Mouse (Mus musculus) gastrocnemius, postnatal 36 days (tissue): ENCODE measurements around the gene Pigv. TPM values are rescaled to one million over a fixed set of nuclear protein-coding genes. Genes with fewer than 3 reads are reported as not detected.

Experiments
- DNase-seq, 2 experiments: peaks; one replicate each; pipeline ENCODE4 v3.0.0; 2022
- intact Hi-C: fragments of 180-260 bp; cut with DNase I; formaldehyde crosslinking; loops from one replicate; pipeline ENCODE4 v1.15.1; 2025
- long read RNA-seq, 2 experiments: library from polyadenylated mRNA; stranded (forward); transcript quantifications; one replicate each; pipeline ENCODE4 v2.0.0; 2021
- total RNA-seq, 2 experiments: library from RNA; stranded (reverse); gene quantifications; 2 replicates each; pipeline ENCODE4 v1.2.3; 2021

Gene Pigv
- total RNA-seq, result 10 to 100 TPM in 1 of 2 experiments, 1 to 10 TPM in 1; 8.4 to 10.4 TPM
- long read RNA-seq, experiment 1, partial matches to known transcripts, result 0 of 7 reads
- long read RNA-seq, experiment 1, other reads (novel, unspliced or antisense), result 4 of 7 reads
- long read RNA-seq, experiment 2, transcript Pigv-201 (4 exons, 3,979 nt), result major isoform, 6 of 15 reads
- long read RNA-seq, experiment 2, partial matches to known transcripts, result 1 of 15 reads
- long read RNA-seq, experiment 2, other reads (novel, unspliced or antisense), result 7 of 15 reads

DNA sequence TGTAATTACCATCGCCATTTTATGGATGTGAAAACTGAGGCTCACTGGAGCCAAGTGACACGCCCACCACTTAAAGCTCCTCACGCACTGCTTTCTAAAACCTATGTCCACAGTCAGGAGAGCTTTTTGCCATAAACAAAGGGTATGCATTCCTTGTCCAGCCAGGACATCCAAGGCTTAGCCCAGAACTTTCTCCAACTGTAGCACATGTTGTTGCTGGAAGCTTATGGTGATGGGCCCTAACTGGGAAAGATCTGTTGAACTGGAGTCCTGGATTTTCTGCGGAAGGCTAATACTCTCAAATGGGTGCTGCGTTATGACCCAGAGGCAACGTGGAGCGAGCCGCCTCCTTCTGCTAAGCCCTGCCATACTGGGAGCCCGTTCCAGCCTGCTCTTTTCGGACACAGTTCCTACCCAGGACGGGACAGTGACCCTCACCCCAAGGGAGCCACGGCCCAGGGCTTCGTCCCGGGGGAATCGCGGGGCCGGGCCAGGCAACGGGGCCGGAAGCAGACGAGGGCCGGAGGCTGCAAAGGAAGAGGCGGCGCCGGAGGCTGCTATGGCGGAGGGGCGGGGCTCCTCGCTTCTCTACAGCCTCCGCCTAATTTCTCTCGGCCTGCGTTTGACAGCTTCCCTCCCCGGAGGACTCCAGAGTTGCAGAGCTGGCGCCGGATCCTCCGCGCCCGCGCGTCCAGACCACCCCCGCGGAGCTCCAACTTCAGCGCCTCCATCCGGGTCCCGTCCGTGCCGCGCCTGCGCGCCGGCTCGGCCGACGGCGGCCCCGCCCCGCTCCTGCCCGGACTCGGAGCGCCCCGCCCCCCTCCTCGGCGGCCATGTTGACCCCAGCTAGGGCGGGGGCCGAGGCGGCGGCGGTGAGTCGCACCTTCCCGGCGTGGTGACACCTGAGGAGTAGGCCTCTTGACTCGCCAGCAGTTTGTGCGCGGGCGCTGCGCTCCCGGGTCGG, at the start of gene Pigv:
Pigv (minus strand) TSS at position 767 of the 964 bp plus-strand sequence.
- DNase-seq, result peak; percentile 91 to 96
- intact Hi-C loops, result loop anchor here (1.0 to 5.0 kb wide), 3 partner anchors 103 to 157 kb away; no protein-coding TSS in a partner anchor

DNA sequence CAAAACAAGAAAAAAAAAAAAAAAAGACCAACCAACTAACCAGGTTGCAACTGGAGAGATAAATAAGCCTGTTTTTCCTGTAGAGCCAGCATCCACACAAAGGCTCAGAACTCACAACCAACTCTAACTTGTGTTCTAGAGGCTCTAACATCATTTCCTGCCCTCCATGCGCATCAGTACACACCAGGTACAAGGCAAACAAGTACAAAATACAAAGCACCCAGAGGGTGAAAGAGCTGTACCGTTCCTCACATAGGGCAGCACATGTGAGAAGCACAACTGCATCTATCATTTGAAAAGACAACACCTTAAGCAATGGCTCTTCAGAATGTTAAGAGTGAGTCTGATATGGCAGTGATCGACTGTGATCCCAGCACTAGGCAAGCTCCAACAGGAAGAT, 47.3 kb upstream of the Pigv start:
- intact Hi-C loops, result no loop called here
- DNase-seq, result no peak

- no peak for DNase-seq
- intact Hi-C loops, result no loop called here
These were observed 40.3 kb upstream of the Pigv start for GRCm38 (mm10) chr4:133712755-133713154.

DNA sequence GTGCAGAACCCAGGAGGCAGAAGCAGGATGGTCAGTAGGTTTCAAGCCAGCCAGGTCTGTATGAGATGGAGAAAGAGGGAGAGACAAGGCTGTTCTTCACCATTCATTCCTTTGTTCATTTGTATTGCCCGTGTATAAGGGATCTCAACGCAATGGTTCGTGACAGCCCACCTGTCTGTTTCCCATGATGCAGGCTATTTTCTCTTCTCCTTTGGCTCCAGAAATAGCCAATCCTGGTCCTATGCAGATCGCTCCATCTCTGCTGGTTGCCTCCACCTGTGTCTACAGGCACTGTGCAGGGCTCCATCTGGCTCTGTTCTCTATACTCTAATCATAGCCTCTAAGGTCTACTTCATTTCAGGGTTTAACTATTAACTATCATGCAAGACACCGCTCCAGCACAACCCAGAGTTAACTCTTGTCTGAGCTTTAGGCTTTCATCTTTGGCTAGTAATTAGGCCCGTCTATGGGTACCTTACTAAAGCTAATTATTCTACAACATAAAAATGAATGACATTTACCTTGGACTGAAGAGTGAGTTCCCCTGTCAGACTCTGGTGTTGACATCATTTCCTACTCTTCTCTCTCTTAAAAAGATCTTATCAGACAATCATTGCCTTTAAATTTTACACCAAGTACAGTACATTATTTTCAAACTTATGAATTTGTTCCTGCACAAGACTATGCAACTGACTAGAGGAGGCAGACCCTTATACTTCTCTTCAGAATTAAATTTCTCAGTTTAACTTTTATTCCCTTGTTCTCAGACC, 39.0 kb upstream of the Pigv start:
- intact Hi-C loops, result no loop called here
- DNase-seq, result no peak

- no peak for DNase-seq
- intact Hi-C loops, result no loop called here
These were observed 36.9 kb upstream of the Pigv start for GRCm38 (mm10) chr4:133709395-133709794.

- intact Hi-C loops, result no loop called here
- no peak for DNase-seq
These were observed 35.0 kb upstream of the Pigv start for GRCm38 (mm10) chr4:133707464-133707863.

GRCm38 (mm10) chr4:133706956-133707355, 34.5 kb upstream of the Pigv start:
- DNase-seq, result peak; percentile 56 to 57
- intact Hi-C loops, result no loop called here

DNA sequence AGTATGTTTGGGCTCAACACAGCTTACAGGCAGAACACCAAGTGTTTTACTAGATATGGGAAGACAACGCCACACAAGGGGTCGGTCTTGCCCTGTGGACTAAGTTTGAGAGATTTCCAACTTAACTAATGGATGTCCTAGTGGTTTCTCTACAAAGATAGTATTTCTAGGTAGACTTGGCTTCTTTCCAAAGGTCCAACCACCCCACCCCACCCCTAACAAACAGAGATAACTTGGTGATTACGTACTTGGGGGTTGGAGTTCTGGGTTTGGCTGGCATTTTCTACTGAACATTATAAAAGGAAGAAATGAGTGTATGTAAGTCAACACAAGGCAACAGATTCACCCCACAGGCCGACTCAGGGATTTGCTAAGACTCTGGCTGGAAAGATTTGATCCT, 32.6 kb upstream of the Pigv start:
- intact Hi-C loops, result no loop called here
- no peak for DNase-seq

DNA sequence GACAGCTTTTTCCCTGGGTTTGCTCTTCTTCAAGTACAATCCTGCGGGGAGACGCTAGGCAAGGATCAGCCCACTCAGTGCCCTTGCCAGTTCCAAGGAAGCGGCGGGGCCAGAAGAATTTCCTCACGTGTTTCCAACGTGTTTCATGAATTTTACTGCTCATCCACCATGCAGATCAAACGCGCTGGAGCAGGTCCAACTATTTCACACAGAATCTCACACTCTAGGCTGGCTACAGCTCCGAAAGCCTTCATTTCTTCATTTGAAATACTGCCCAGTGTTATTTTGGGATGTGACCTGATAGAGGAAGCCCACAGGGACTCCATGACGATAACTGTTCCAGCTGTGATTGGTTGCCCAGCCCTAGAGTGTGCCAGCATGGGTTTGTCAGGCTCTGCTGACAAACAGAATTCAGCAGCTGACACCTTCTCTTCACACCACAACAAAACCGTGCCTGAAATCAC, 28.5 kb upstream of the Pigv start:
- peak; percentile 42 to 49 for DNase-seq
- intact Hi-C loops, result loop anchor here (5.0 kb wide), 1 partner anchor 51 kb away; no protein-coding TSS in a partner anchor

GRCm38 (mm10) chr4:133695363-133695762, 22.9 kb upstream of the Pigv start:
- intact Hi-C loops, result no loop called here
- DNase-seq, result no peak

DNA sequence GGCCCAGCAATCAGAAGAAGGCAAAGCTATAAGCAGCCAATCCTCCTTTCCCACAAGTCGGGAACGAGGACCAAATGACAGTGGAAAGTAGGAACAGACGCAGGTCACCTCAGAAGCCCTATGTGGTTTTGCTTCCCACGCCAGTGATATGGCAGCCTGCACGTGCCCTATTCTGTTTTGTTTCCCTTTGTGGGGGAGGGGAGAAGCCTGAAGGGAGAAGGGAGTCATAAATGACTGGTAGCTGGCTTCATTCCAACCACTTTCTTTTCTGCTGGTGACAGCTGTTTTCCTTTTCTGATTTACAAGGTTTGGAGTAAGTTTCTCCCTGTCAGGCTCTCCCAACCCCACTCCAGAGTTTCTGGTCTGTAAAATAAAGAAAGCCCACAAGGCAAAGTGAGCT, 17.8 kb upstream of the Pigv start:
- no peak for DNase-seq
- intact Hi-C loops, result no loop called here

DNA sequence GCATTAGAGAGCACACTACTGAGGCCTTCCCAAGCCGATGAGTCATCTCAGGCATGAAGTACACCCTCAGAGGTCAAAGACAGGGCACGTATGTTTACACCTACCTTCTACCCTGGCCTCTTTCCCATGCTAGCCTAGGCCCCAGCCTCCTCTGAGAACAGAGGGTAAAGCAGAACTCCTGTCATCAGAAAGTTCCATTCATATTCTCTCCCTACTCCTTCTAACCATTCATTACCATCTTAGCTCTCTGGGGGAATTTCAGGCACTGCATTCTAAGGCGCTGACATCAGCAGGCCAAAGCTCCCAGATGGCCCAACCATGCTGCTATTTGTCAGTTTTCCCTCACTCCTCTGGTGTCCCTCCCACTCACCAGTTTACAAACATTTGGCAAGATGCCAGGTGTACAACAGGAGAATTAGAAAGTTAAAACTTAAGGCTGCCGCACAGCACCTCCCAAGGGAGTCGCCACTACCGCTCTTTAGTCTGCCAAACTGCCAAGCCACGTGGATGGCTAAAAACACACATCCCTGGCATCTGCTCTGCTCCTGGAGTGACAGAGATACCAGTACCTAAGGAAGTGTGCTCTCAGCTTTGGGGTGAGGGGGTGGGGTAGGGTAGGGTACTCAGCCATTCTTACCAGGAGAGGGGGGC, 16.1 kb upstream of the Pigv start:
- DNase-seq, result peak in 1 of 2 experiments; percentile 30
- intact Hi-C loops, result loop anchor here (5.0 kb wide), 1 partner anchor 1159 kb away; no protein-coding TSS in a partner anchor

DNA sequence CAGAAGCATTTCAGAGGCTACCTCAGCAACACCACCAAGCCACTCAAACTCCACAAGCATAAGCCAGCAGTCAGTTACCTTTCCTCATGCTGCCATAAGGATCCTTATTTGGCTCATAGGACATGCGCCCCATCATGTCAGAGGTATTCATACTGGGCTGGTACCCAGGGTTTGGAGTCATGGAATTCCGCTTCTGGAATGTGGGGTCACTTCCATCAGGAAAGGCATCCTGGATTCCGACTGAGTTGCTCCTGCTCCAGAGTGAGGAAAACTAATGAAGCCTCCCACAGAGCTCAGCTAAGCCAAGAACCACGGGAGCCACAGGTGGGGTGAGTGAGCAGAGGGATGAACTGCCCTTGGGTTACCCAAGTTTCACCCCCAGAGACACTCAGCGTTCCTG, 14.7 kb upstream of the Pigv start:
- no peak for DNase-seq
- intact Hi-C loops, result loop anchor here (5.0 kb wide), 1 partner anchor 1160 kb away; no protein-coding TSS in a partner anchor

- intact Hi-C loops, result loop anchor here (5.0 kb wide), 1 partner anchor 1161 kb away; no protein-coding TSS in a partner anchor
- DNase-seq, result no peak
These were observed 14.1 kb upstream of the Pigv start for GRCm38 (mm10) chr4:133686512-133686911.

GRCm38 (mm10) chr4:133680206-133680786, 7.8 kb upstream of the Pigv start:
- intact Hi-C loops, result no loop called here
- DNase-seq, result no peak

- intact Hi-C loops, result no loop called here
These were observed 7.2 kb upstream of the Pigv start for GRCm38 (mm10) chr4:133679629-133680028.

GRCm38 (mm10) chr4:133677266-133677665, 4.8 kb upstream of the Pigv start:
- DNase-seq, result no peak
- intact Hi-C loops, result no loop called here

More at GRCm38 (mm10) chr4:133679629-133680028, 7.2 kb upstream of the Pigv start:
- no peak for DNase-seq

GRCm38 (mm10) chr4:133676189-133676588, 3.7 kb upstream of the Pigv start:
- no peak for DNase-seq
- intact Hi-C loops, result no loop called here

DNA sequence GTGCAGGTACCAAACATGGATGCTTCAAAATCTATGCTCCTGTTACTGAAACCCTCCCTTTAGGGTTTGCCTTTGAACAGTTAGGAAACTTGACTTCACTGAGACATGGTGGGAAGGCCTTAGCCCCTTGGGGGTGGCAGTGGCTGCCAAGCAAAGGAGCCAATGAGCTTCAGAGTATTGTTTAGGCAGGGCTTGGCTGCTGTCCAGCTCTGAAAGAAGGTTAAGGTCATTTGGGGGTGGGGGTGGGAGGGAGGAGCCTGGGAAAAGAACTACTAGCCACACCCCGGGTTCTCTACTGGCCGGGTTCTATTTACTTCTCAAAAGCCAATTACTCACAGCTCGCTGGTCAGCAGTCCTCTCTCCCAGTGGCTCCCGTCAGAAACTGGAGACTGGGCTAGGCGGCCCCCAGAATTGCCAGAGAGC, 3.2 kb upstream of the Pigv start:
- intact Hi-C loops, result no loop called here

More for the DNA sequence above, 3.2 kb upstream of the Pigv start:
- peak in 1 of 2 experiments; percentile 53 for DNase-seq
